Mouse (Mus musculus): Measurements from ENCODE around the gene Sebox. TPM values are rescaled to one million over a fixed set of nuclear protein-coding genes. Genes with fewer than 3 reads are reported as not detected.

Gene Sebox
- not detected for total RNA-seq (2023)

GRCm38 (mm10) chr11:78502909-78503650 is at the start of gene Sebox:
Gene Sebox (plus strand): TSS chr11:78503447.

DNA sequence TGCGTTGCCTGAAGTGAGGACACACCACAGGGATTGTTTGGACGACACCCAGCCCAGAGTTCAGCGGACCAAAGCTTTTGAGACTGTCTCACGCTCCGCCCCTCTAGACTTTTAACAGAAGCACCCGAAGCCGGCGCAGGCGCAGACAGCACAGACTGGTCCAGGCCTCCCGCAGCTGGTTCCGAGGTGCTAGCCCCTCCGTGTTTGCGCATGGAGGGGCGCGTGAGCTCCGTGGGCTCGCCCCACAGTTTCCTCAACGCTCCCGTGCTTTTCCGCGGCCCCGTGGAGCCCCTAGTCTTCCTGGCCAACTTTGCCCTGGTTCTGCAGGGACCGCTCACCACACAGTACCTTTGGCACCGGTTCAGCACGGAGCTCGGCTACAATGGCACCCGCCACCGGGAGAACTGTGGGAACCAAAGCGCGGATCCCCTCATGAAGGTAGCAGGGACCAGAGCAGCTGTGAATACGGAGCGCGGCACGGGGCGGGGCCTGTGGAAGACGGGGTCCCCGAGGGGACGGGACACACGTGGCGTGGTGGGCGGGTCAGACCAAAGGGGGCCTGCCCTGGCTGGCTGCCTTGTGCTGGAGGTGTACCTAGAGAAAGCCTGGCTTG is 37.6 kb upstream of the Sebox start, which contains the start of gene Slc46a1:
Gene Slc46a1, plus strand, starts transcription at position 130 of the 613 bp plus-strand sequence.

DNA sequence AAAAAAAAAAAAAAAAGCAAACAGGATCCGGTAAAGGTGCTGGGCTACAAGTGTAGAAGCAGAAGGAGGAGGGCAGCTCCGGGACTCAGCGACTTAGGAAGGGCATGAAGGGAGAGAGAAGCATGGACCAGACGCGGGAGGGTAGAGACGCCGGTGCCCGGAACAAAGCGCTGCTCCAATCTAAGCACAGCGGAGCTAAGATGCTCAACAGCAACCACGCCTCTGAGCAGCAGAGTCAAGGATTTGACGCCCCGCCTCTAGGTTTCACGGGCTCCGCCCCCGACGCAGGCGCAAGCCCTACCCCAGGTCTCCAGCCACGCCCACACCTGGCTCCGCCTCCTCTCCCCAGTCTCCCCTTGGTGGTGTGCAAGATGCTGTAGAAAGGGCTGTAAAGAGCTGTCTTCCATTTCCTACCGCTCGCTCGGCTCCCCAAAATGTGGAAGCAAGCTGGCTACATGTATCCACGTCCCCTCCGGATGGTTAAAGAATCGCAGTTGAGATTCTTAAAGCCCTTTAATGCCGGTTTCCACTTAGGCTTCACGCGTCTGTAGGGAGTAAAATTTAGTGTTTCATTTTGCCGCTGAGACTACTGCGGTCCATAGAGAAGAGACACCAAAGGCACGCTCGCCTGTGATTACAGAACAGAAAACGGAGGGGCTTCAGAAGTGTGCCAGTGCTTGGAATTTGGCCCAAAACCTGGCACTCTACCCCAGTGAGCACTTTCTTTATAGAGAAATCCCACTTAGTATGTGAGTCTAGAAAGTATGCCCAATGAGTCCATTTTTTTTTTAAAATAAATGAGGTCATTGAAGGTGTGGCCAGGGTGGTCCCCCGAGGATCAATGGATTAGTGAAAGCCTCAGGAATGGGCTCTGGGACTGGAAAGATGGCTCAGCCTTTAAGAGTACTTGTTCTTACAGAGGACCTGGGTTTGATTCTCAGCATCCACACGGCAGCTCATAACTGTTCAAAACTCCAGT is 5.4 kb upstream of the Sebox start, which contains the start of gene Sarm1:
Gene Sarm1, minus strand, starts transcription at position 211 of the 979 bp plus-strand sequence.

DNA sequence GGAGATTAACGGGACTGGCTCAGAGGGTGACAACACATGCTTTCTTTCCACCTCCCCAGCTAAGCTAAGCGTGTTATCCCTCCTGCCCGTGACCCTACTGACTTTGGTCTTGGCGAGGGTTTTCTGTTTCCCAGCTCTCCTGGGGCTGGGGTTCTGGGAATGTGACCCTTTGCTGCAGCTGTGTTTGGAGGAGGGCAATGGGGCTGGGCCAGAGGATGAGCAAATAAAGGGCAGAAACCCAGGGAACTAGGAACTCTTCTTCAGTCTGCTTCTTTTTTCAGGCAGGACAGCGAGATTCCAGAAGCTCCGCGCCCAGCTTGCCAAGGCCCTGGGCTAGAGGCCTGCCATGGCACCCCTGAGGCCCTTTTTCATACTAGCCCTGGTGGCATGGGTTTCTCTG is 4.2 kb upstream of the Sebox start, which contains the start of gene Vtn:
Gene Vtn, plus strand, starts transcription at position 88 of the 400 bp plus-strand sequence.

DNA sequence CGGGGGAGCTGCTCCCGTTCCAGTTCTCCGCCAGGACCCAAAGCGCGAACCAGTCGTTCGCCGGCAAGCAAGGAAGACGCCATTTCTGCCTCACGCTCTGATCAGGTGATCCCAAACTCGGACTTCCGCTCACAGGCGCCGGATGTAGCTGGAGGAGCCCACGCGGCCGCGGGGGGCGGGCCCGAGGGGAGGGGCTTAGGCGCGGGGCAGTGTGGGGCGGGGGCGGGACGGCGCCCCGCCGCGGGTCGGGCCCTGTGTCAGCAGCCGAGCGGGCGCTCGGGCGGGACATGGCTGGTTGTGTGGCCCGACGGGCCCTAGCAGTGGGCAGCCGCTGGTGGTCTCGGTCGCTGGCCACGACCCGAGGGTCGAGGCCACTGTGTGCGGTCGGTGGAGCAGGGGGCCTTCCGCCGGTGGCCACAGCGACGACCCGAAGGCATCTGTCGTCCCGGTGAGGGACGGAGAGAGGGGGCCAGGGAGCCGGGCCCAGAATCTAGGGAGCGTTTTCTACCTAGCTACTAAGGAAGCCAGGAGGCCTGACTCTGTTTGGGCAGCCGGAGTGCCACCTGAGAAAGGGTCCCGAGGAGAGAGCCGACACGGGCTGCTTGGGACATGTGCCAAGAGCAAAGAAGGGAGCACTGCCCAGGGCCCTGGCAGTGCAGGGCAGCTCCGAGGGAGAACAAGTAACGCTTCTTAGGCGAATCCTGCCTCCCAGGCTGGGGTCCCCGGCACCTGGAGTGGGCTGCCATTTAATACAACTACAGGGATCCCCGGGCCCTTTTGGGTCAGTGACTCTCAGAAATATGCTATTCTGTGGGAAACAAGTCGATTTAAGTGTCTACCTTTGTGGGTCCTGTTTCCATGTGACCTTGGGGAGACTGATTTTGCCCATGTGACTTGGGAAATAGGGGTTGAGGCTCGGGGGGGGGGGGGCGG is 9.0 kb downstream of the Sebox start, which contains the start of the genes Tmem199 and Poldip2:
Gene Tmem199, minus strand, starts transcription at position 148 of the 933 bp plus-strand sequence.
Gene Poldip2, plus strand, starts transcription at position 169 of the 933 bp plus-strand sequence.

DNA sequence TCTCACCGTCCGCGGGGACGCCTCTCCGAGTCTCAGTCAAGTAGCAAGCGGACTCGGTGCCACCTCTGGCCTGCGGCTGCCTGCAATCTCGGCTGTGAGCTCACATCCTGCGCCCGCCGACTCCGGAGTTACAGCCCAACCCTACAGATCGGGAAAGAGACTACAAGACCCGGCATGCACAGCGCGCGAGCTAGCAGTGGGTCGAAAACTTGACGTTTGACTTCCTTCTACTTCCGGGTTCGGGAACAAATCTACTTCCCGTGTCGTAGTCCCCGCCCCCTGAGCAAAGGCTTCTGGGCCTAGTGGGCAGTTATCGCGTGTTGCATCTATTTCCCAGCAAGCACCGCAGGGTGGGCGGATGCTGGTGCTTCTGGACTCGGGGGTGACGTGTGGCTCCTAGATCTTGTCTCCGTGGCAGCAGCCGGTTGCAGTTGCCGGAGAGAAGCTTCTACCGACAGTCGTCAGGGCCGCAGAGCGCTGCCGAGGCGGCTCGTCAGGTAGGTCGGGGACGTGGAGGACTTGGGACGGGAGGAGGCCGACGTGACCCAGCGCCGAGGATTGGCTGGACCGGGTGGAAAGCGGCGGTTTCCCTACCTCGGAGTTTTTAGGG is 32.9 kb downstream of the Sebox start, which contains the start of the genes Tnfaip1 and Ift20:
Gene Tnfaip1, minus strand, starts transcription at position 253 of the 610 bp plus-strand sequence.
Gene Ift20, plus strand, starts transcription at position 282 of the 610 bp plus-strand sequence.

GRCm38 (mm10) chr11:78550168-78551058 is 47.2 kb downstream of the Sebox start, which contains the start of gene Tmem97:
Gene Tmem97 (minus strand): TSS chr11:78550777.

Other genes with a start within 250 kb of the Sebox start
- gene 2610507B11Rik, start 241.7 kb upstream of the Sebox start, total RNA-seq (2023), result 100 to 1,000 TPM; 133 to 141 TPM
- 1 to 10 TPM; 2.7 to 4.4 TPM for gene BC030499, start 212.6 kb upstream of the Sebox start, total RNA-seq (2023)
- gene Spag5, start 201.9 kb upstream of the Sebox start, total RNA-seq (2023), result 1 to 10 TPM; 2.3 to 3.7 TPM
- 10 to 100 TPM; 45.7 to 48.3 TPM for gene Aldoc, start 180.5 kb upstream of the Sebox start, total RNA-seq (2023)
- 10 to 100 TPM; 58.7 to 61.3 TPM for gene Pigs, start 175.0 kb upstream of the Sebox start, total RNA-seq (2023)
- 10 to 100 TPM; 58.2 to 68.7 TPM for gene Unc119, start 160.0 kb upstream of the Sebox start, total RNA-seq (2023)
- gene Foxn1, start 116.9 kb upstream of the Sebox start, total RNA-seq (2023), result not detected
- gene Slc13a2, start 81.2 kb upstream of the Sebox start, total RNA-seq (2023), result not detected
- gene Slc46a1, start 37.8 kb upstream of the Sebox start, total RNA-seq (2023), result under 1 TPM in 1 of 2 experiments, not detected in 1; 0.90 TPM
- 1 to 10 TPM; 2.5 to 2.9 TPM for gene Sarm1, start 5.7 kb upstream of the Sebox start, total RNA-seq (2023)
- gene Vtn, start 4.4 kb upstream of the Sebox start, total RNA-seq (2023), result not detected
- 10 to 100 TPM; 37.6 to 40.0 TPM for gene Tmem199, start 8.7 kb downstream of the Sebox start, total RNA-seq (2023)
- gene Poldip2, start 8.7 kb downstream of the Sebox start, total RNA-seq (2023), result 10 to 100 TPM; 41.5 to 53.0 TPM
- 10 to 100 TPM; 16.6 to 19.0 TPM for gene Tnfaip1, start 32.9 kb downstream of the Sebox start, total RNA-seq (2023)
- gene Ift20, start 32.9 kb downstream of the Sebox start, total RNA-seq (2023), result 10 to 100 TPM; 32.9 to 33.5 TPM
- 1 to 10 TPM; 5.5 to 6.2 TPM for gene Tmem97, start 47.3 kb downstream of the Sebox start, total RNA-seq (2023)
- gene Nlk, start 193.9 kb downstream of the Sebox start, total RNA-seq (2023), result 10 to 100 TPM; 24.4 to 25.4 TPM
- gene Ccnq, start 248.3 kb downstream of the Sebox start, total RNA-seq (2023), result 10 to 100 TPM; 12.5 to 15.4 TPM